Mouse (Mus musculus) left cerebral cortex, adult 11 months (tissue): Measurements from ENCODE around the gene Synpo2l.
A peak's percentile ranks its signal among the peaks of the same experiment; 100 is the strongest.
"Not testable (repeated sequence)": the region's sequence is repeated elsewhere in the genome, so short reads cannot be mapped to it uniquely, and the experiment has no call there.

ENCODE experiments used
- DNase-seq: peaks from one replicate; pipeline ENCODE4 v3.0.0; 2022; ENCODE audit warnings: low spot score

Synpo2l gene

GRCm38 (mm10) chr14:20640644-20641437 lies 27.3 kb downstream of the Synpo2l start, which contains the start of gene Usp54:
Gene Usp54, minus strand, starts transcription at chr14:20641063.
- peak; percentile 94 for DNase-seq

GRCm38 (mm10) chr14:20639918-20640619 lies 28.1 kb downstream of the Synpo2l start:
- no peak for DNase-seq

- DNase-seq = no peak
Measured at GRCm38 (mm10) chr14:20638702-20639101, 29.5 kb downstream of the Synpo2l start.

GRCm38 (mm10) chr14:20637818-20638574 lies 30.2 kb downstream of the Synpo2l start:
- DNase-seq = no peak

GRCm38 (mm10) chr14:20636968-20637367 lies 31.2 kb downstream of the Synpo2l start:
- not testable (repeated sequence) for DNase-seq

- DNase-seq = no peak
Measured at GRCm38 (mm10) chr14:20635546-20635945, 32.6 kb downstream of the Synpo2l start.

- no peak for DNase-seq
Measured at GRCm38 (mm10) chr14:20631253-20631652, 36.9 kb downstream of the Synpo2l start.

GRCm38 (mm10) chr14:20626971-20627370 lies 41.2 kb downstream of the Synpo2l start:
- no peak for DNase-seq

- DNase-seq = no peak
Measured at GRCm38 (mm10) chr14:20626447-20626846, 41.7 kb downstream of the Synpo2l start.

- DNase-seq = no peak
Measured at GRCm38 (mm10) chr14:20622907-20623306, 45.2 kb downstream of the Synpo2l start.

GRCm38 (mm10) chr14:20622412-20622811 lies 45.7 kb downstream of the Synpo2l start:
- DNase-seq = no peak

GRCm38 (mm10) chr14:20621903-20622302 lies 46.3 kb downstream of the Synpo2l start:
- no peak for DNase-seq

- DNase-seq = no peak
Measured at GRCm38 (mm10) chr14:20619131-20619530, 49.0 kb downstream of the Synpo2l start.

- no peak for DNase-seq
Measured at GRCm38 (mm10) chr14:20618211-20618610, 49.9 kb downstream of the Synpo2l start.

- no peak for DNase-seq
Measured at GRCm38 (mm10) chr14:20616421-20616820, 51.7 kb downstream of the Synpo2l start.

GRCm38 (mm10) chr14:20615075-20615474 lies 53.1 kb downstream of the Synpo2l start:
- no peak for DNase-seq

- DNase-seq = no peak
Measured at GRCm38 (mm10) chr14:20612820-20613219, 55.3 kb downstream of the Synpo2l start.

GRCm38 (mm10) chr14:20610146-20610545 lies 58.0 kb downstream of the Synpo2l start:
- no peak for DNase-seq

- DNase-seq = no peak
Measured at GRCm38 (mm10) chr14:20609519-20609918, 58.6 kb downstream of the Synpo2l start.
